Mouse (Mus musculus) CH12.LX (cell line): Measurements from ENCODE around the gene Gfpt1.

Experiments used
- CTCF ChIP-seq, 2 experiments: IDR thresholded peaks in 1 of 2; conservative IDR thresholded peaks in 1 of 2; 2 replicates each; pipeline ENCODE4 v1.5.1; 2011 to 2012; ENCODE audit warnings: low read depth in 2 of 2, low read length in 2 of 2, improper control_type of control experiment in 1 of 2, inconsistent platforms in 1 of 2, mild to moderate bottlenecking in 1 of 2, moderate library complexity in 1 of 2
- HCFC1 ChIP-seq: IDR thresholded peaks from 2 replicates; pipeline ENCODE4 v1.6.1; 2012; ENCODE audit warnings: low read depth, mild to moderate bottlenecking, inconsistent platforms, low read length, improper control_type of control experiment
- POLR2A ChIP-seq: IDR thresholded peaks from 2 replicates; pipeline ENCODE4 v1.6.1; 2011; ENCODE audit warnings: low read depth, mild to moderate bottlenecking, improper control_type of control experiment, low read length
- POLR2AphosphoS2 ChIP-seq: IDR thresholded peaks from 2 replicates; pipeline ENCODE4 v1.6.1; 2011; ENCODE audit warnings: low read depth, low read length, improper control_type of control experiment
- ZC3H11A ChIP-seq: IDR thresholded peaks from 2 replicates; pipeline ENCODE4 v1.6.1; 2012; ENCODE audit warnings: low read depth, mild to moderate bottlenecking, inconsistent platforms, low read length, improper control_type of control experiment
- ZKSCAN1 ChIP-seq: IDR thresholded peaks from 2 replicates; pipeline ENCODE4 v1.6.1; 2012; ENCODE audit warnings: low read depth, inconsistent platforms, low read length, improper control_type of control experiment, borderline replicate concordance

DNA sequence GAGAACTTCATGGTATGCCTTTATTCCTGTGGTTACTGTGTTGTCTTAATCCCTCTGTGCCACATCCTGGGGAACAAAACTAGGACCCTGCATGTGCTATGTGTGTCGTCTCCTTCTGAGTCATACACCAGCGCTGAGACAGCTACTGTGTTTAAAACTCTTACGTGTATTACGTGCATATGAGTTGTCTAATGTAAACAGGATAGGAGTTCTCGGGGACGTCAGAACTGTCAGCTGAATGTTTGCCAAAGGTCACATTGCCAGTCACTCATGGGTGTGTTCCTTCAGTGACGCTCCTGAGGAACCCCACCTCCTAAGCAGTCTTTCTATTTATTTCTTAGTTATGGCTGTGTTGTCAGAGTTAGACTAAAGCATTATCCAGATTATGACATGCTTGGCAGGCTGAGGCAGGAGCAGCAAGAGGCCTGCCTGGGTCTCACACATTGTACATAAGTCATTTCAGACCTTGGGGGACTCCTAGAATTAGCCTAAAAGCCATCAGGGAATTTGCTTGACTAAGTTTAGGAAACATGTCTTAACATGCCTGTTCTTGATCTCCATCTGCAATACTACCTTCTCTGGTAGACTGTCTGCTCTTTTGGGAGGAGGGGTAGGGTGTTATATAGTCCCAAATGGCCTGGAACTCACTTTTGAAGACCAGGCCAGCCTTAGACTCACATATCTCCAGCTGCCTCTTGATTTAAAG is 26.7 kb downstream of the Gfpt1 start:
- TF ChIP-seq POLR2AphosphoS2 (no peak), POLR2A (0 out of 2 replicates have a peak, but pooled peaks have one; percentile 20), HCFC1 (peak; percentile 39; the same call in 1 of the 2 replicates), CTCF (conservative IDR thresholded peaks at IDR 0.05 in 1 of 2, IDR thresholded peaks at IDR 0.05 in 1 of 2; ENCODE audit: low read depth in 2 of 2, low read length in 2 of 2) (no peak), ZKSCAN1 (no peak), ZC3H11A (no peak)
